Mouse (Mus musculus): ENCODE measurements at regions not wholly inside any gene's neighbourhood (a gene's known extent, or its start where the extent isn't known, plus 50 kb on each side); places are given as distances from the start of the nearest gene placed in this dataset.

- TF ChIP-seq EP300 (IDR thresholded peaks at IDR 0.05), result no peak
- no peak for TF ChIP-seq CTCF (IDR thresholded peaks at IDR 0.05)
These were observed 1231.9 kb upstream of the Nr2f1 start for GRCm38 (mm10) chr13:79431465-79431864.

Data from lung, postnatal 0 days (tissue).